Mouse (Mus musculus): ENCODE measurements around the gene Fcgbp. TPM values are rescaled to one million over a fixed set of nuclear protein-coding genes. Genes with fewer than 3 reads are reported as not detected.
"Not testable (repeated sequence)": the region's sequence is repeated elsewhere in the genome, so short reads cannot be mapped to it uniquely, and the experiment has no call there.

The Fcgbp gene
- total RNA-seq (2022), result 1 to 10 TPM in 1 of 4 experiments, under 1 TPM in 3; 0.33 to 1.5 (median 0.40) TPM

GRCm38 (mm10) chr7:28070531-28071298 is at the start of gene Fcgbp:
Fcgbp (plus strand) TSS chr7:28071236.
- no peak for DNase-seq (ENCODE audit: low spot score in 2 of 2)

DNA sequence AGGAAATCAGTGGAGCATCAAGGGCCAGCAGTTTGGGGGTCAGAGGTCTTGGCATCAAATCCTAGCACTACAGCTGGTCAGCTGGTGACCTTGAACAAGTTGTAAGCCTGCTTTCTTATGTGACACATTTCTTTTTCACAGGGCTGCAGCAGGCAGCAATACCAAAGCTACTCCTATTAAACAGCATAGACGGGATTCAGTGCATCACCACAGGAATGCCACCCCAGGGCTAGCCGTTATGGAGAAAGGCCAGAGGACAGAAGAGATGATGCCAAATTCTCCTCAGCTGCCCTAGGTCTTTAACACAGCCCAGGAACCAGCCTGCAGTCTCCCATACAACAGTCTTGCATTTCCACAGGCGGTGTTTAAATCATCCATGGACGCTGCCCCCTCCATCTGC is 26.5 kb upstream of the Fcgbp start:
- DNase-seq (ENCODE audit: low spot score in 2 of 2), result no peak

DNA sequence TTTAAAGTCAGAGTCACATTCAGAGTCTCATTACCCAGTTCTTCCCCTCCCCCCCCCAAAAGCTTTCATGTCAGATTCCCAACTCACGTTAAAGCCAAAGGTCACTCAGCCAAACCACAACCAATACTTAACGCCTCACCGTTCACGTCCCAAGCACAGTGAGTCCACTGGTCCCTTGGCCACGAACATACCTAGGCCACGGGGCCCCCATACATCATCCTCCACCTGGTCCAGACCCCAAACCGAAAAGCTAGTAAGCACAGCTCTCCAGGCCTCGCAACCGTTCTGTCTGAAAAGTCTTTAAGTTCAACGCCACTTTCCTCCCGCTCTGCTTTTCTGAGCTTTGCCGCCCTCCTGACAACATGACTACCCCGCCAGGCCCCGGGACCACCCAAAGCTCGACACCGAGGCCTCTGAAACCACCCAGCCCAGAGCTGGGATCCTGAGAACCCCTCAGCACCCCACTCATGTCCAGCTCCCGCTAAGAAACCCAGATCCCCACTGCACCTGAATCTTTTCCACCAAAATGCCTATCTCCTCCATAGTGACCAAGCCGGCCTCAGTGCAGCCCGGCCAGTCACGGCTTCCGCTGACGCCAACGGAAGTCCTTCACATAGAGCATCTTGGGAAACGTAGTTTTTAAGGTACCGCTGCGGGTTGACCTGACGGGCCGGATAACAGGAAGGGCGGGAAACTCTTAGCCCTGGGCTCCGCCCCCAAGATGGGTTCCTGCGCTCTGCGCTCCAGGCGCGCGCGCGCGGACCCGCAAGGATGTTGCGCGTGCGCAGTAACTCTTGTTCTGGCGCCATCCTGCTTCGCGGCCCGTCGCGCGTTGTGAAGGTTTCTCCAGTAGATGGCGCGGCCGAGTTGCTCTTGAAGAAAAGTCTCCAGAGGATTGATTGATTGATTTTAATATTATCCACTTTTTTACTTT is 21.3 kb upstream of the Fcgbp start, which contains the start of gene Psmc4:
Gene Psmc4 (minus strand): TSS at position 626 of the 934 bp plus-strand sequence.
- peak; percentile 94 to 98 for DNase-seq (ENCODE audit: low spot score in 2 of 2)

DNA sequence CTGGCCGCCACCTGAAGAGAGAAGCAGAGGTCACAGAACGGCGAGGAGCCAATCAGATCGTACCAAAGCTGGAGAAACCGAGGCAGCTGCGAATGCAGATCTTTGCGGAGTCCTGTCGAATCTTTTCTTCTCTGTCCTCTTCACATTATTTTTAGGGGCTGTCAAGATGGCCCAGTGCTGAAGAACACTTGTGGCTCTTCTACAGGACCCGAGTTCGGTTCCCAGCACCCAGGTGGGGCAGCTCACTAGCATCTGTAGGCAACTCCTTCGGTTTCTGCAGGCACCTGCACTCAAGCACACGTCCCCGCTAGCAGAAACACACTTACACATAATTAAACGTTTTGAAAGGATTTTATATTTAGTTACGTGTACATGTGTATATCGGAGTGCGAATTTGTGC is 20.5 kb upstream of the Fcgbp start:
- no peak for DNase-seq (ENCODE audit: low spot score in 2 of 2)

DNA sequence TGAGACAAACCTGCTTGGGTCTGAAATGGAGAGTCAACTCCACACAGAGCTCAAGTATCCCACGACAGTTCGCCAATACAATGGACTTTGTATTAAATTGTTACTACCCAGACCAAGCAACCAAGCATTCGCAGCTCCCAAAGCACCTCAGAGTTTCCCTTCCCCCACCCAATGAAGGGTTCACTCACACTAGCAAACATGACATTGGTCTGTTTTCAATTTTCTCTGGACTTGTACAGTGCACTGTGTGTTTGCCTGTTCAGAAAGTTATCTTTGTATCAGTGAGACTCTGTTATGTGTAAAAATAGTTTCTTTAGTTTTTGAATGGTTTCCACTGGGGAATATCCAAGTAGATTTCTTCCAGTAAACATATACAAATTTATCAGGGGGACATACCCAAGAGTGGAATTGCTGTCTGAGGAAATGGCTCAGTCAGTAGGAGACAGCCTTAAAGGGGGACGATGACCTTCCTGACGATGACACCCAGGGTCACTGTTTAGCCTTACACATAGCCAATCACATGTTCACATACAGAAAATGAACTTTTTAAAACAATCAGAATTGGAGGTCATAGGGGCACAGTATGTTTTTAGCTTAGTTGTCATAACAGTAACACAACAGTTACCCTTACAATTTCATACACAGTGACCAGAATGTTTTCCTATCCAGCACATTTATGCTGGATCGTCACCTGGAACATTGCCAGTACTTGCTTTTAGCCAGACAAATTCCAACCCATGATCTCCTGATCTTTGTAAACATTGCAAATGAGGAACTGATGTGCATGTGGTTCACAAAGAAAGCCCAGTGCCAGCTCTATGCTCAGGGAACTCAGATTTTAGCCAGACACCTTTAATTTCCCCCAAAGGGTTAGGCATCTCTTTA is 17.7 kb upstream of the Fcgbp start:
- DNase-seq (ENCODE audit: low spot score in 2 of 2), result no peak

DNA sequence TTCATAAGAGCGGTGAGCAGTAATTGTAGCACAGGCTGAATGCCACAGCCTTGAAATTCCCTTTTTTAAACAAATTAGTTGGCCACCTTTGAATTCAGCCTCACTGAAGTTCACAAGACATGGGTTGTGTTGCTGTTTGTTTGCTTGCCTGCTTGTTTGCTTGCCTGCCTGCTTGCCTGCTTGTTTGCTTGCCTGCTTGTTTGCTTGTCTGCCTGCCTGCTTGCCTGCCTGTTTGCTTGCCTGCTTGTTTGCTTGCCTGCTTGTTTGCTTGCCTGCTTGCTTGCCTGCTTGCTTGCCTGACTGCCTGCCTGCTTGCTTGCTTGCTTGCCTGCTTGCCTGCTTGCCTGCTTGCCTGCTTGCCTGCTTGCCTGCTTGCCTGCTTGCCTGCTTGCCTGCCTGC is 11.1 kb upstream of the Fcgbp start:
- DNase-seq (ENCODE audit: low spot score in 2 of 2), result no peak

- no peak for DNase-seq (ENCODE audit: low spot score in 2 of 2)
Measured at GRCm38 (mm10) chr7:28068661-28069060, 2.4 kb upstream of the Fcgbp start.

DNA sequence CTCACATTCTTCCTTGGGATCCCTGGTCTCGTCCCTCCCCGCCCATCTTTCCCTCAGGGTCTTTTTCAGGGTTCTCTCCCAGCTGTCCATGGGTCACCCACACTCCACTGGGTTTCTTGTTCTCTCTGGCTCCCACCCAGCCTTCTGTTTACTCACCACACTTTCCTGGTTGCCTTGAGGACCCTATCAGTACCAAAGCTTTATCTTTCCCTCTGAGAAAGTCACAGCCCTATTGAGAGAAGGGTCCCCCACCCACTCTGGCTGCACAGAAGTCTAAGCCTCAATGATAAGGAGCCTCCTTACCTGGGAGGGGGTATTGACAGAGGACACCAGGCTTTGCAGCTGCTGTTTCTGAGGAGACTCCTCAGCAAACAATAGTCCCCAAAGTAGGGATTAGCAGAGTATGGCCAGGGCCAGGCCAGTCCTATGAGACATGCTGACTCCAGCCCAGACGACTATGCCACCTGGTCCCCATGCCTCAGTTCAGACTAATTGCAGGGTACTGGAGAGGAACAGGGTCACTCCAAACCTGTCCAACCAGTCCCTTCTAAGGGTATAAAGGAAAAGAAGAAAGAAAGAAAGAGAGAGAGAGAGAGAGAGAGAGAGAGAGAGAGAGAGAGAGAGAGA is 1.4 kb upstream of the Fcgbp start:
- no peak for DNase-seq (ENCODE audit: low spot score in 2 of 2)

DNA sequence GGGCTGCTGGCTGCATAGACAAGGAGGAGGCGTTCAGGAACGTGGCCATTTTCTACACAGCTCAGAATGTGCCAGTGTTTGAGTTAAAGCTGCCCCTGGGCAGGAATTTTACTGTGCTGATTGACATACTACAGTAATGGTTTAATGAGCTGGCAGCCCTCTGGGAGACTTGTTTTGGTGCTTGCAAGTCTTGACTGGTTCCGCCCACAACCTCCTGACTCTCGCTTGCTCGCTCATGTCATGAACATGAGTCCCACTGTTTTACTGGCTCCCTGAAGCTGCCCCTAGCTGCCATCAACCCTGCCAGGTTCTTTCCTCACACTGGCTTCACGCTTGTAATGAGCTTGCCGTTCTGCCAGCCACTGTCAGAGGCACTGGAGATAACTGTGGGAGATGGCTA is 13.2 kb downstream of the Fcgbp start:
- DNase-seq (ENCODE audit: low spot score in 2 of 2), result peak; percentile 8 to 55

DNA sequence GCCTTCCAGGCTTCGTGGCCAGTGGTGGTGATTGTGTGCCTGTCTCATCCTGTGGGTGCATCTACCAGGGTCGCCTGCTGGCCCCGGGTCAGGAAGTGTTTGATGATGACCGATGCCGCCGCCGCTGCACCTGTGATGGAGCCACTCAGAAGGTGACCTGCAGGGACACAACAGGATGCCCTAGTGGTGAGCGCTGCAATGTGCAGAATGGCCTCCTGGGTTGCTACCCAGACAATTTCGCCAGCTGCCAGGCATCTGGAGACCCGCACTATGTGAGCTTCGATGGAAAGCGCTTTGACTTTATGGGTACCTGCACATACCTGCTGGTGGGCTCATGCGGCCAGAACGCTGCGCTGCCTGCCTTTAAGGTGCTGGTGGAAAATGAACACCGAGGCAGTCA is 15.2 kb downstream of the Fcgbp start:
- no peak for DNase-seq (ENCODE audit: low spot score in 2 of 2)

- no peak for DNase-seq (ENCODE audit: low spot score in 2 of 2)
Measured at GRCm38 (mm10) chr7:28093541-28093940, 22.5 kb downstream of the Fcgbp start.

DNA sequence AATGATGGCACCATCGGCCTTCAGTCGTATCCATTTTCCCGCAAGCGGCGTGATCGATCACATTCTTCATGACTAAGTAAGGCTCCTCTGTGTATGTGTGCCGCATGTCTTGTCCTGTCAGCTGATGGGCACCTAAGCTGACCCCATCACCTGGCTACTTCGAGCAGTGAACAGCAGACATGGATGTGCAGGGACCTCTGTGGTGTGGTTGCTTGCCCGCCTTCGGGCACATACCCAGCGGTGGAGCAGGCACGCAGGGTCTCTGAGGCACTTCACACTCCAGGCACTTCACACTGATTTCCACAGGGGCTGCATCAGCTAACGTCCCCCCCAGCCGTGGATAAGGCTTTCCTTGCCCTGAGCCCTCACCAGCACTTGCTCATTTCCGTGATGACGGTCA is 28.1 kb downstream of the Fcgbp start:
- no peak for DNase-seq (ENCODE audit: low spot score in 2 of 2)

- DNase-seq (ENCODE audit: low spot score in 2 of 2), result peak in 1 of 2 experiments; percentile 16
Measured at GRCm38 (mm10) chr7:28100596-28101590, 29.9 kb downstream of the Fcgbp start.

- not testable (repeated sequence) for DNase-seq (ENCODE audit: low spot score in 2 of 2)
Measured at GRCm38 (mm10) chr7:28102936-28103335, 31.9 kb downstream of the Fcgbp start.

DNA sequence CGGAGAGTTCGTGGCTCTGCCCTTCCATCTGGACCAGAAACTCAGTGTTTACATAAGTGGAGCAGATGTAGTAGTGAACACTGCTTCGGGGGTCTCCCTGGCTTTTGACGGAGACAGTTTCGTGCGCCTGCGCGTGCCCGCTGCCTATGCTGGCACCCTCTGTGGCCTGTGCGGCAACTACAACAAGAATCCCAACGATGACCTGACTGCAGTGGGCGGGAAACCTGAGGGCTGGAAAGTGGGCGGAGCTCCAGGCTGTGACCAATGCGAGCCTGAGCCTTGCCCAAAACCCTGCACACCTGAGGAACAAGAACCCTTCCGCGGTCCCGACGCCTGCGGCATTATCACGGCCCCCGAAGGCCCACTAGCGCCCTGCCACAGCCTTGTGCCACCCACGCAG is 33.6 kb downstream of the Fcgbp start:
- DNase-seq (ENCODE audit: low spot score in 2 of 2), result no peak

DNA sequence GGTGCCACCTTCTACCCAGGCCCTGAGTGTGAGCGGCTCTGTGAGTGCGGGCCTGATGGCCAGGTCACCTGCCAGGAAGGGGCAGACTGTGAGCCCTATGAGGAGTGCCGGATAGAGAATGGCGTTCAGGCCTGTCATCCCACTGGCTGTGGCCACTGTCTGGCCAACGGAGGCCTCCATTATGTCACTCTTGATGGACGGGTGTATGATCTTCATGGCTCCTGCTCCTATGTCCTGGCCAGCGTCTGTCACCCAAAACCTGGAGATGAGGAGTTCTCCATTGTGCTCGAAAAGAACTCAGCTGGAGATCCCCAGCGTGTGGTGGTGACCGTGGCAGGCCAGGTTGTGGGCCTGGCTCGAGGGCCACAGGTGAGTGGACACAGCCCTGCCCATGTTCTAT is 35.2 kb downstream of the Fcgbp start:
- DNase-seq (ENCODE audit: low spot score in 2 of 2), result no peak

DNA sequence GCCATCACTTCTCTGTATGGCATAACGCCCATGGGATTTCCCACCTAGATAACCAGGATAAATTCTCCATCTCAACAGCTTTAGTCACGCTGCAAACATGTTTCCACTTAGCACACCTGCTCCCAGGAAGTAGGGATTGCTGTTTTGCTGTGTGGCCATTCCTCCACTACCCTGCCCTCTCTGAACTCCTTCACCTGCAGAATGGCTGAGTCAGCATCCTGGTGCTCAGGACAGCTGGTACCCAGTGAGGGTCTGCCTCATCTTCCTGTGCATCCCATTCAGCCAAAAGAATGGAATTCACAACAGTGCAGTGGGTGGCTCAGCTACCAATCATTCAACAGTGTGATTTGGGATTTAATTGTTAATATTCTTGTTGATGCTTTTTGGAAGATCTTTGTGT is 43.6 kb downstream of the Fcgbp start:
- no peak for DNase-seq (ENCODE audit: low spot score in 2 of 2)

DNA sequence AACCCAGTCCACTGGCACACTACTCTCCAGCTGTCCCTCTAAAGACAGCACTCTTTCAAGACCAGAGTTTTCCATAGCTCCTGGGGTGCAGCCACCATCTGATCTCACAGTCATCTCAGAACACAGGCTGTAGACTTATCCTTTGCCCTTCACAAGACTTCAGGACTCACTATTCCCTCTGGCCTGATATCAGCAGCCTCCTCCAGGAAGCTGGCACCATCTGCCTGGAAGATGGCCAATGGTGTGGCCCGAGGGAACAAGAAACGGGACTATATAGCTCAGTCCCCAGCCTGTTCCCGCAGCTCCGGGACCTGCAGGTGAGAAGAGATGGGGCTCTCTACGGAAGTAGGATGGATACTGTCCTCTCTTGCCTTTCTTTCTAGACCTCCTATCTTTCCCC is 58.1 kb downstream of the Fcgbp start, which contains the start of gene 9530053A07Rik:
Gene 9530053A07Rik (plus strand): TSS at position 301 of the 400 bp plus-strand sequence.
- no peak for DNase-seq (ENCODE audit: low spot score in 2 of 2)

GRCm38 (mm10) chr7:28137613-28138012 is 66.6 kb downstream of the Fcgbp start:
- no peak for DNase-seq (ENCODE audit: low spot score in 2 of 2)

Data from left cerebral cortex, adult 8-10 months (tissue).